Mouse (Mus musculus): ENCODE data around the gene Tbc1d16.

GRCm38 (mm10) chr11:119168851-119169250 lies 59.4 kb downstream of the Tbc1d16 start:
- no peak for TF ChIP-seq CTCF (IDR thresholded peaks at IDR 0.05; ENCODE audit: extremely low read depth, insufficient read depth, insufficient read length, insufficient replicate concordance)
- no peak for TF ChIP-seq POLR2A (IDR thresholded peaks at IDR 0.05; ENCODE audit: low read depth, low read length)

Data from spleen, adult 2 months (tissue).